Mouse (Mus musculus) embryo, embryonic 9.5 days (tissue): ENCODE results near the gene Mrpl44.

ENCODE experiments used
- DNase-seq: peaks from one replicate; pipeline ENCODE4 v3.0.0-alpha.2; 2017; ENCODE audit errors: extremely low spot score

Gene Mrpl44

DNA sequence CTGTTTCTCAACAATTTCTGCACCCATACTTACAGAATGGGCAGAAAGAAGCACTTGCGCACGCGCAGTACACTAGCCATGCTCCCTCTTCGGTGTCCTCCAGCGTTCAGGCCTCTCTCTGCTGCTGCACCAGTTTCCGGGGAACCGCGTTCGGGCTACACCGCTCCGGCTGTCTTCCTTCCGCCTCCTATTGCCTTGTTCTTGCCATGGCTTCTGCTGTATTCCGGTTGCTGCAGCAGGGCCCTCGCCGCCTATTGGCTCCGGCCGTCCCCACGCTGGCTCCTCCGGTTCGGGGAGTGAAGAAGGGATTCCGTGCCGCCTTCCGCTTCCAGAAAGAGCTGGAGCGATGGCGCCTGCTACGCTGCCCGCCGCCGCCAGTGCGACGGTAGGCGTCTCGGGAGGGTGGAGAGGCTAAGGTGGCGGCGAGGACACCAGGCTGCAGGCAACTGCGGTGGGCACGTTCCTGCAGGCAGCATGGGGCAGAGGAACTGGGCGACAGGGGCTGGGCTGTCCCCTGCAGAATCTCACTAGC, at the start of gene Mrpl44, which contains the start of gene Wdfy1:
TSS of gene Mrpl44 (plus strand) at position 92 of the 532 bp plus-strand sequence.
TSS of gene Wdfy1 (minus strand) at position 217 of the 532 bp plus-strand sequence.
- peak; percentile 98 for DNase-seq

DNA sequence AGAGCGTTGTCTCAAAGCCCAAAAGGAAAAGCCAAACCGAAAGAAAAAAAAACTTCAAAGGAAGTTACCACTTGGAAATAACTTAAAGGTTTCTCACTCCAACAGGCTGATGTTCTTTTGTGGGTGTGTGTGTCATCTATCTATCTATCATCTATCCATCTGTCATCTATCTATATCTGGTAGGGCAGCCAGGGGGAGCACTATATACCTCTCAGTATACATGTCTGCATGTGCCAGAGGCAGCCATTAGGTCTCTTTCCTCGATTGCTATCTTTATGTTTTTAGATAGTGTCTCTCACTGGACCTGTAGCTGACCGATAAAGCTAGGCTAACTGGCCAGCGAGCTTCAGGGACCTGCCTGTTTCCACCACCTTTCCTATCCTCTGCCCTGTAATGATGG, 41.0 kb upstream of the Mrpl44 start:
- DNase-seq = no peak

GRCm38 (mm10) chr1:79736408-79736807, 39.4 kb upstream of the Mrpl44 start:
- no peak for DNase-seq

DNA sequence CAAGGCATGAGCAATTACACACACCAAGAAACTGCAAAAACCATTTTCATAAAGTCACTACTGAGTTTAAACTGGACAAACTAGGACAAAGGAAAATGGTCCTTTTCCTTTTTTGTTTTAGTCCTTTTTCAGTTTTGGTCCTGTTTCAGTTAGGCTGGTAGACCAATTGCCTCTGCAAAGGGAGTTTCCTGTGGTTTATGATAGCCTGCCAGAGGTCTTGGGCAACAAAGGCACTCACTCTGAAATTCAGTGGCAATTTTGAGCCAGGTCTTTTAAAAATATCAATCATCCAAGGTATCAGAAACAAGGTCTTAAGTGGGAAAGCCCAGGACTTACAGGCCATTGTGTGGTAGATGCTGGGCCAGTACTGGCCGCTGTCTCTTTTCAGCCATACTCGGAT, 36.1 kb upstream of the Mrpl44 start:
- DNase-seq = no peak

GRCm38 (mm10) chr1:79741002-79741401, 34.8 kb upstream of the Mrpl44 start:
- DNase-seq = no peak

DNA sequence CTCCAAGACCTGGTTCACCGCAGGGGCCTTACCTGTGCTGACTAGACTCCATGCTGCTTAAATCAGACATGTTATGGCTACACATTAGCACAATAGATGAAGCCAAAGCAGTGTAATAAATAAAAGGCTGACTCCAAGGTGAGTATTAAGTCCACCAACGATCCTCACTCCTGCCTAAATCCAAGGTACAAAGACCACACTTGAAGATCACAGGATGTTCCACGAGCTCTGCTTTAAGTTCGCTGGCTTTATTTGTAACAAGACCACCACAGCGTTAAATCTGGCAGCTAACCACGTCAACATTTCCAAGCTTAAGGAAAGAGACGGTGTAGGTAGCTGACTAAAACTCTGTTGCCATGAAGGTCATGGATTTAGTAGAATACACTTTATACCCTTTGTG, 32.9 kb upstream of the Mrpl44 start:
- DNase-seq = no peak

GRCm38 (mm10) chr1:79743385-79743784, 32.4 kb upstream of the Mrpl44 start:
- no peak for DNase-seq

GRCm38 (mm10) chr1:79746056-79746455, 29.8 kb upstream of the Mrpl44 start:
- DNase-seq = no peak

DNA sequence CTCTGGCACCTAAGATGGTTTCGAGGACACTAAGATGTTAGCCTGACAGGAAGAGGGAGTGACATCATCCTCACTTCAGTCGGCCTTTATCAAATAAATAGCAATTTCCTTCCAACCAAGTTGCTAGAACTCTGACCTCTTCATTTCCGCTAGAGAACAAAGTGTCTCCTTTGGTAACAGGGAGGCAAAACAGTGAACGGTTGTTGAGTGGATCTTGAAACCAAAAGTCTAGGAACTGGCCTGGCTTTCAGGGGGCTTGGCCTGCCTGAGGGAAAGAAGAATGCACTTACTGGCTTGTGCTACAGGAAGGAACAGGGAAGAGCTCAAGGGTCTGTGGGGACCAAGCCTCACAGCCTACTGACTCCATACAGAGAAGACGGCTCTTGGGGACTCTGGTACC, 24.6 kb upstream of the Mrpl44 start:
- no peak for DNase-seq

DNA sequence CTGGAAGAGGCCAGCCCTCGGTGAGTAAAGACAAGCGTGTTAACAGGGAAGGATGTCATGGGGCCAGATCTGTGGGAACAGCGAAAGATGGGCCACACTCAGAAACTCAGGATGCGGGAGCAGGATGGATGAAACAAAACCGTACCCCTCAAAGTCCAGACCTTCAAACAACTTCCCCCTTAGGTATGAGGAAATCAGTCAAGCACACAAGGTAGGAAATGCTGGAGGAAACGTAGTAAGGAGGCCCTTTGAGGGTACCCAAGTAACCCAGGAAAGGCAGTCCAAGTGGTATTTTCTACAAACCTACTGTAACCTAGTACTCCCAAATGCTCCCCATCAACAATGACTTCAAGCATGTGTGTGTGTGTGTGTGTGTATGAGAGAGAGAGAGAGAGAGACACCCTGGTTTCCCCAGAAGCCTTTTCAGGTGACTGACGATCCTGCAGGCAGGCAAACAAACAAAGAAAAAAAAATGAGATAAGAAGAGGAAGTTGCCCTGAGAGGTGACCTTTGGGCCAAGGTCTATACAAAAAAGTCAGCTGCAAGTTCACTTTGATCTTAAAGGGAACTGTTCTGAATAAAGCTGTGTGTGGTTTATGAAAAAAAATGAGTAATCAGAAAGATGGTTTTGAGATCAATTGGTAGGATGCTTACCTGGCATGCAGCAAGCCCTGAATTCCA, 23.7 kb upstream of the Mrpl44 start:
- DNase-seq = no peak

GRCm38 (mm10) chr1:79752714-79753340, 23.0 kb upstream of the Mrpl44 start:
- DNase-seq = no peak

GRCm38 (mm10) chr1:79753456-79753855, 22.4 kb upstream of the Mrpl44 start:
- no peak for DNase-seq

- DNase-seq = no peak
Measured at GRCm38 (mm10) chr1:79754936-79755335, 20.9 kb upstream of the Mrpl44 start.

- no peak for DNase-seq
Measured at GRCm38 (mm10) chr1:79755376-79755775, 20.4 kb upstream of the Mrpl44 start.

GRCm38 (mm10) chr1:79756417-79756816, 19.4 kb upstream of the Mrpl44 start:
- DNase-seq = no peak

DNA sequence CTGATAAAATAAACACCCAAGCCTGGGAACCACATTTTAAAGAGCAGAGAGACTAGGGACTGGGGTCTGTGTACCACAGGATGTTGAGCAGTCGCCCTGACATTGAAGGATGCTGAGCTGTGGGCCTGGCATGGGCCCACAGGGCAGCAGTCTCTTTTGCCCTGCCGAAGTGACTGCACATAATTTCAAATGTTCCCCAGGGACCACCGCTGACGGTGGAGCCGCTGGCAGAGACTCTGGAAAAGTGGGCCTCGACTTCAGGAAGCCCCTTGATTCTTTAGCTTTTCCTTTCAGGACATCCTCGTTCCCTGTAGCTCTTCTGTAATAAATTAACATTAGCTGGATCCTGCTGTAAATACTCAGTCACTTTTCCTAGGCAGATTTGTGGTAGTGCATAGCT, 18.7 kb upstream of the Mrpl44 start:
- DNase-seq = no peak

- DNase-seq = no peak
Measured at GRCm38 (mm10) chr1:79757597-79757996, 18.2 kb upstream of the Mrpl44 start.

DNA sequence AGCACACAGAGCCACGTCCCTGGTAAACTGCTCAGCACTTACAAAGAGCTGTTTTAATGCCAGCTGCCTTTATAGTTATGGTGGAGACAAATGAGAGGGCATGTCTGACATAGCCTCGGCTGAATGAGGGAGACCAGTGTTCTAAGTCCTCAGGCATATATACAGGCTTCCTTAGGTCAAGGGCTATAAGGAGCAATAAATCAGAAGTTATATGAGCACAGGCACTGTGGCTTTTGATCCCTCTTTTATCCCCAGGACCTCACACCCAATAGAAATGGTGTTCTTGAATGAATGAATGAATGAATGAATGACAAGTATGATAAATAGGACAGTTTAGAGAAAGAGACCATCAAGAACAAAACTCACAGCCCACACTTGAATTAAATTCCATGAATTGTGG, 16.8 kb upstream of the Mrpl44 start:
- no peak for DNase-seq

DNA sequence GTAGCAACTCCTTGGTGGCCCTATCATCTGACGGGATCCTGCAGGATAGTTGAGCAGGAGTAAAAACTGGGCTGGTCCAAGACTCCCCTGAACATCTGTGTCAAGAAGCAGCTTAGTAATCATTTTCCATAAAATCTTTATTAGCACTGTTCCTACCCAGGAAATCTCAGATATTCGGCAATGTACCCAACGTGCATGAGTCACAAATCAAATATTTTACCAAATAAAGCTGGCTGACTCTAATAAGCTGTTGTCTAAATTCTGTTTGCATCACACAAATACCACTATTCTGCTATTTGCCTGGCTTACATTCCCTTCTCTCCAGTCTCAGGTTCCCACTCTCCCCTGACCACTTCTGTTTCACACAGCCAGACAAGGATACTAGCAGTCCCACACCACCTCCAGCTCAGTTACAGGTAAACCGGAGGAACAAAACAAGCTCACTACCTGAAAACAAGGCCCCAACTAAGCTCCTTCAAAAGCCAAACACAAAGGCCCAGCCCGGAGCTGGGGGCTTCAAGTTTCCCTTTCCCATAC, 16.3 kb upstream of the Mrpl44 start:
- no peak for DNase-seq

GRCm38 (mm10) chr1:79760656-79761055, 15.2 kb upstream of the Mrpl44 start:
- no peak for DNase-seq

- DNase-seq = peak; percentile 72
Measured at GRCm38 (mm10) chr1:79761106-79761916, 14.5 kb upstream of the Mrpl44 start.

GRCm38 (mm10) chr1:79761917-79762271, 13.9 kb upstream of the Mrpl44 start:
- no peak for DNase-seq
